Mouse (Mus musculus) forebrain, embryonic 14.5 days (tissue): ENCODE data around the gene Gramd1b. TPM values are rescaled to one million over a fixed set of nuclear protein-coding genes. Genes with fewer than 3 reads are reported as not detected.

Source experiments
- ATAC-seq: fragments of 200-750 bp; cut with Nextera tagmentation; 2 replicates; pipeline ENCODE4 v1.8.0; 2017; ENCODE audit warnings: mild to moderate bottlenecking, moderate library complexity
- DNase-seq: peaks from one replicate; pipeline ENCODE4 v3.0.0-alpha.2; 2015; ENCODE audit warnings: low spot score
- H3K27ac ChIP-seq: fragments of 300-500 bp; sonication (generic); 2 replicates; pipeline ENCODE4 v1.5.1; 2014; ENCODE audit warnings: low read depth, mild to moderate bottlenecking, control low read depth, low read length, moderate library complexity
- H3K27me3 ChIP-seq: fragments of 300-500 bp; sonication (generic); replicated peaks from 2 replicates; pipeline ENCODE4 v1.6.1; 2014; ENCODE audit warnings: low read length, control low read depth, mixed read lengths; ENCODE audit not compliant: control insufficient read depth, insufficient read depth
- H3K36me3 ChIP-seq: fragments of 300-500 bp; sonication (generic); 2 replicates; pipeline ENCODE4 v1.6.1; 2014; ENCODE audit warnings: low read length, control low read depth; ENCODE audit not compliant: control insufficient read depth, insufficient read depth
- H3K4me1 ChIP-seq: fragments of 300-500 bp; sonication (generic); 2 replicates; pipeline ENCODE4 v1.6.1; 2014; ENCODE audit warnings: antibody characterized with exemption, low read length, control low read depth; ENCODE audit not compliant: control insufficient read depth, insufficient read depth
- H3K4me2 ChIP-seq: fragments of 300-500 bp; sonication (generic); 2 replicates; pipeline ENCODE4 v1.6.1; 2014; ENCODE audit warnings: mild to moderate bottlenecking, control low read depth, low read length
- H3K4me3 ChIP-seq: fragments of 300-500 bp; sonication (generic); 2 replicates; pipeline ENCODE4 v1.5.1; 2014; ENCODE audit warnings: low read depth, low read length, control low read depth
- H3K9ac ChIP-seq: fragments of 300-500 bp; sonication (generic); 2 replicates; pipeline ENCODE4 v1.6.1; 2014; ENCODE audit warnings: mild to moderate bottlenecking, low read length, control low read depth, moderate library complexity
- H3K9me3 ChIP-seq: fragments of 300-500 bp; sonication (generic); replicated peaks from 2 replicates; pipeline ENCODE4 v1.6.1; 2016; ENCODE audit warnings: low read length, control low read depth, mixed read lengths; ENCODE audit not compliant: control insufficient read depth
- WGBS: fragments of 180-500 bp; shearing (Covaris S2); extraction: QIAGEN DNeasy Blood & Tissue Kit; methylation state at CpG from one replicate; pipeline ENCODE4 v1.1.7; 2014; 5-methylcytosine and 5-hydroxymethylcytosine counted together
- polyA plus RNA-seq: library from polyadenylated mRNA; unstranded; fragments of >200 nt; fragmentation: Nextera tagmentation; extraction: Ambion mirVana; gene quantifications from 2 replicates; pipeline ENCODE4 v1.2.1, GENCODE M21; 2014

The Gramd1b gene
- polyA plus RNA-seq, 1 experiment from 2014 or later: 8.6 TPM

- Histone ChIP-seq H3K4me3 (peak overlapping the region; percentile 51), H3K4me1 (peaks cover 7% of the 10 kb centered on the region; the same call in 1 of the 2 replicates), H3K9me3 (no peaks in the 10 kb centered on the region), H3K36me3 (no peaks in the 10 kb centered on the region), H3K27ac (0 out of 2 replicates have a peak overlapping the region, but pooled peaks have one; percentile 27), H3K4me2 (peak overlapping the region; percentile 91), H3K9ac (peak overlapping the region; percentile 74), H3K27me3 (peaks cover 7% of the 10 kb centered on the region; the same call in 1 of the 2 replicates)
- DNase-seq (peak; percentile 83), ATAC-seq (peak; percentile 88)
- 2% methylated on average over 7 of the region's 7 CpGs for WGBS
Measured at GRCm38 (mm10) chr9:40456191-40456590, 75.0 kb downstream of the Gramd1b start.

- H3K27ac ChIP-seq: 0 out of 2 replicates have a peak overlapping the region, but pooled peaks have one; percentile 27
- peak; percentile 65 for DNase-seq
- no peaks in the 10 kb centered on the region for H3K36me3 ChIP-seq
- H3K4me3 ChIP-seq: peak overlapping the region; percentile 51
- no peaks in the 10 kb centered on the region for H3K9me3 ChIP-seq
- peak; percentile 69 for ATAC-seq
- peak overlapping the region; percentile 74 for H3K9ac ChIP-seq
- H3K4me2 ChIP-seq: peak overlapping the region; percentile 91
- peaks cover 7% of the 10 kb centered on the region; the same call in 1 of the 2 replicates for H3K4me1 ChIP-seq
- peaks cover 7% of the 10 kb centered on the region; the same call in 1 of the 2 replicates for H3K27me3 ChIP-seq
- under 1% methylated on average over 77 of the region's 77 CpGs for WGBS
Measured at GRCm38 (mm10) chr9:40455336-40456185, 75.6 kb downstream of the Gramd1b start.

- H3K9ac ChIP-seq: peak overlapping the region; percentile 74
- peak; percentile 22 for DNase-seq
- H3K4me1 ChIP-seq: peaks cover 7% of the 10 kb centered on the region; the same call in 1 of the 2 replicates
- ATAC-seq: no peak
- H3K9me3 ChIP-seq: no peaks in the 10 kb centered on the region
- peak overlapping the region; percentile 51 for H3K4me3 ChIP-seq
- H3K36me3 ChIP-seq: no peaks in the 10 kb centered on the region
- WGBS: 3% methylated on average over 8 of the region's 8 CpGs
- H3K27ac ChIP-seq: no peak overlapping the region
- H3K27me3 ChIP-seq: peaks cover 7% of the 10 kb centered on the region; the same call in 1 of the 2 replicates
- peak overlapping the region; percentile 91 for H3K4me2 ChIP-seq
Measured at GRCm38 (mm10) chr9:40455020-40455335, 76.2 kb downstream of the Gramd1b start.

- no peaks in the 10 kb centered on the region for H3K36me3 ChIP-seq
- WGBS: 93% methylated on average over 6 of the region's 6 CpGs
- H3K9ac ChIP-seq: no peak overlapping the region
- H3K27me3 ChIP-seq: peaks cover 7% of the 10 kb centered on the region; the same call in 1 of the 2 replicates
- no peaks in the 10 kb centered on the region for H3K9me3 ChIP-seq
- no peak for DNase-seq
- peak overlapping the region; percentile 91; the same call in 1 of the 2 replicates for H3K4me2 ChIP-seq
- H3K27ac ChIP-seq: no peak overlapping the region
- no peak overlapping the region for H3K4me3 ChIP-seq
- peaks cover 7% of the 10 kb centered on the region; the same call in 1 of the 2 replicates for H3K4me1 ChIP-seq
- no peak for ATAC-seq
Measured at GRCm38 (mm10) chr9:40453889-40454288, 77.3 kb downstream of the Gramd1b start.

GRCm38 (mm10) chr9:40452208-40452607 lies 79.0 kb downstream of the Gramd1b start:
- DNase-seq: no peak
- no peaks in the 10 kb centered on the region for H3K36me3 ChIP-seq

GRCm38 (mm10) chr9:40450776-40451175 lies 80.4 kb downstream of the Gramd1b start:
- H3K4me2 ChIP-seq: no peak overlapping the region

More at GRCm38 (mm10) chr9:40452208-40452607, 79.0 kb downstream of the Gramd1b start:
- ATAC-seq: no peak
- no peaks in the 10 kb centered on the region for H3K9me3 ChIP-seq
- H3K4me2 ChIP-seq: no peak overlapping the region
- H3K4me1 ChIP-seq: peaks cover 7% of the 10 kb centered on the region; the same call in 1 of the 2 replicates
- H3K9ac ChIP-seq: no peak overlapping the region
- H3K27ac ChIP-seq: no peak overlapping the region
- 61% methylated on average over 5 of the region's 5 CpGs for WGBS
- H3K4me3 ChIP-seq: no peak overlapping the region
- peaks cover 7% of the 10 kb centered on the region; the same call in 1 of the 2 replicates for H3K27me3 ChIP-seq

GRCm38 (mm10) chr9:40450417-40450714 lies 80.8 kb downstream of the Gramd1b start:
- Histone ChIP-seq H3K9me3 (no peaks in the 10 kb centered on the region), H3K4me3 (no peak overlapping the region), H3K36me3 (no peaks in the 10 kb centered on the region), H3K4me1 (peaks cover 3% of the 10 kb centered on the region; the same call in 1 of the 2 replicates), H3K4me2 (no peak overlapping the region), H3K27me3 (peaks cover 7% of the 10 kb centered on the region; the same call in 1 of the 2 replicates), H3K27ac (no peak overlapping the region), H3K9ac (no peak overlapping the region)
- 32% methylated on average over 7 of the region's 7 CpGs for WGBS
- DNase-seq (no peak), ATAC-seq (no peak)

More at GRCm38 (mm10) chr9:40450776-40451175, 80.4 kb downstream of the Gramd1b start:
- Histone ChIP-seq H3K9ac (no peak overlapping the region), H3K4me3 (no peak overlapping the region), H3K27me3 (peaks cover 7% of the 10 kb centered on the region; the same call in 1 of the 2 replicates), H3K36me3 (no peaks in the 10 kb centered on the region), H3K9me3 (no peaks in the 10 kb centered on the region), H3K27ac (no peak overlapping the region), H3K4me1 (peaks cover 3% of the 10 kb centered on the region; the same call in 1 of the 2 replicates)
- 55% methylated on average over 5 of the region's 5 CpGs for WGBS
- no peak for DNase-seq
- no peak for ATAC-seq

GRCm38 (mm10) chr9:40449610-40450416 lies 81.4 kb downstream of the Gramd1b start:
- 79% methylated on average over 10 of the region's 10 CpGs for WGBS
- no peak overlapping the region for H3K9ac ChIP-seq
- H3K4me2 ChIP-seq: no peak overlapping the region
- no peak overlapping the region for H3K4me3 ChIP-seq
- peaks cover 6% of the 10 kb centered on the region; the same call in 1 of the 2 replicates for H3K27me3 ChIP-seq
- no peaks in the 10 kb centered on the region for H3K36me3 ChIP-seq
- H3K27ac ChIP-seq: no peak overlapping the region
- H3K9me3 ChIP-seq: no peaks in the 10 kb centered on the region
- peaks cover under 1% of the 10 kb centered on the region; the same call in 1 of the 2 replicates for H3K4me1 ChIP-seq
- peak; percentile 13 for DNase-seq
- ATAC-seq: no peak
